Mouse (Mus musculus): ENCODE data around the gene Rdh19.
"Not testable (repeated sequence)": the region's sequence is repeated elsewhere in the genome, so short reads cannot be mapped to it uniquely, and the experiment has no call there.

GRCm38 (mm10) chr10:127834186-127834585, 15.5 kb upstream of the Rdh19 start:
- not testable (repeated sequence) for TF ChIP-seq CTCF, EP300 (IDR thresholded peaks at IDR 0.05; ENCODE audit: low read depth)

All from liver, postnatal 0 days (tissue).